Mouse (Mus musculus) lung, adult 2 months (tissue): ENCODE results near the gene Olfr576. TPM values are rescaled to one million over a fixed set of nuclear protein-coding genes. Genes with fewer than 3 reads are reported as not detected.

Experiments
- DNase-seq: peaks from one replicate; pipeline ENCODE4 v3.0.0; 2022
- H3K4me1 ChIP-seq: fragments of 200-500 bp; 2 replicates; pipeline ENCODE4 v1.6.1; 2011; ENCODE audit warnings: low read length; ENCODE audit not compliant: control insufficient read depth, insufficient read depth
- H3K4me3 ChIP-seq: fragments of 200-500 bp; replicated peaks from 2 replicates; pipeline ENCODE3; 2011; ENCODE audit warnings: low read depth, mild to moderate bottlenecking, control low read depth, low read length; ENCODE audit errors: extremely low read depth
- CTCF ChIP-seq: fragments of 200-500 bp; IDR thresholded peaks from 2 replicates; pipeline ENCODE4 v1.5.1; 2011; ENCODE audit warnings: mild to moderate bottlenecking, low read length, control low read depth; ENCODE audit not compliant: insufficient read depth
- POLR2A ChIP-seq: fragments of 200-500 bp; IDR thresholded peaks from 2 replicates; pipeline ENCODE4 v1.6.1; 2011; ENCODE audit warnings: low read depth, mild to moderate bottlenecking, control low read depth, low read length, borderline replicate concordance; ENCODE audit errors: extremely low read depth
- WGBS: fragments of 180-500 bp; shearing (Covaris S2); methylation state at CpG from one replicate; pipeline ENCODE4 v1.1.7; 2018; 5-methylcytosine and 5-hydroxymethylcytosine counted together
- polyA plus RNA-seq: library from polyadenylated mRNA; depleted of rRNA; stranded (reverse); fragments of >200 nt; gene quantifications from 2 replicates; pipeline ENCODE4 v1.2.3, GENCODE M21; 2012; rRNA removed

Gene Olfr576
- not detected in 2 replicates for polyA plus RNA-seq

DNA sequence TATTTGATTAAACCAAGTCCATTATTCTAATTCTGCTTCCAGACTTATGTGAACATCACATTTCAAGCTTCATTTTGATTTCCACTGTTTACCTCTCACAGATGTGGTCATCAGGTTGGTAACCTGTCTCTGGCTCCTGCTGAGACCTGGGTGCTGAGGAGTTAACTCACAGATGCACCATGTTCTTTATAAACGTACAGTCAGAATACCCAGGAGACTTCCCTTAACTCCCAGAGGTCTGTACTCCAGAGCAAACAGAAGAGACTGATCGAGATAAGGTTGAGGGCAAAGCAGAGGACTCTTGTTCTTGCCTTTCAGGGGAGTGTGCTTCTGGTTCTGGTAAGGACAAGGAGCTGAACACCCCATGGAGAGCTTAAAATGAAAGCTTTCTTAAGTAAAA is at the start of gene Olfr576:
Olfr576 (plus strand) TSS at position 301 of the 400 bp plus-strand sequence.
- 14% methylated on average over 2 of the region's 2 CpGs for WGBS
- Histone ChIP-seq H3K4me1 (no peaks in the 10 kb centered on the region; the same call in 1 of the 2 replicates), H3K4me3 (no peak within 1 kb of the TSS)
- TF ChIP-seq CTCF = no peak
- TF ChIP-seq POLR2A = no peak
- no peak for DNase-seq

DNA sequence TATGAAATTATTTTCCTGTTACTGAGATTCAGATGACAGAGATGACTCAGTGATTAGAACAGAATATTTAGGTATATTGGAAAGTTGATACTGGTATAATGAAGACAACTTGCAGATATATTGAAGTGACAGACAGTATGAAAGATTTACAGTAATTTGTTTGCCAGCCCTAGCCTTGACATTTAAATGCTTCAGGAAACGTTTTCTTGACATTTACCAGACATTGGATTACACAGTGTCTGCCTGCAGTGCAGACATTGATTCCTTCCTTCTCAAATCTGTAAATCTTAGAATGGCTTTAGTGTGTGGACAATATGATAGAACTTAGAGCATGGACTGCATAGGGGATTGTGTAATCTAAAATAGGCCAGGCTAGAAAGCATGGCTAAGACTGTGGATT is 47.2 kb upstream of the Olfr576 start:
- H3K4me1 ChIP-seq = no peaks in the 10 kb centered on the region
- no peak for TF ChIP-seq POLR2A
- TF ChIP-seq CTCF = no peak
- H3K4me3 ChIP-seq = no peak overlapping the region
- no peak for DNase-seq
- WGBS = 22% methylated on average over 1 of the region's 1 CpGs

DNA sequence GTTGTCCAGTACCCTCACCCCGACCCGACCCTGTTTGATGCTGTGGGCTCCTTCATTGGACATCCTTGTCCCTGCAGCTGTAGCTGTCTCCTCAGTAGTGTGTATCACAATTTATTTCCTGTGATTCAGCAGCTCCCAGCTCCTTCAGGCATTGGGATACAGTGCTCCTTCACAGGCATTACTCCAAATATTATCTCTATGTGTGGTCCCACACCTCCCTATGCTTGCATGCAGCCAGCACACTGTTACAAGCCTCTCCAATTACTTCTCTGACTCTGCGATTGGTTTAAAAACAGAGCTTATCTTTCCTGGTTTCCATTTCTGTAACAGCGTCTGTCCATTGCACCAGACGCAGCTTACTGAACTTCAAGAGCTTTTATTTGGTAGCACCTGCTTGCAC is 46.1 kb upstream of the Olfr576 start:
- DNase-seq = no peak
- Histone ChIP-seq H3K4me3 (no peak overlapping the region), H3K4me1 (no peaks in the 10 kb centered on the region)
- WGBS = 51% methylated on average over 5 of the region's 5 CpGs
- TF ChIP-seq CTCF (no peak), POLR2A (no peak)

DNA sequence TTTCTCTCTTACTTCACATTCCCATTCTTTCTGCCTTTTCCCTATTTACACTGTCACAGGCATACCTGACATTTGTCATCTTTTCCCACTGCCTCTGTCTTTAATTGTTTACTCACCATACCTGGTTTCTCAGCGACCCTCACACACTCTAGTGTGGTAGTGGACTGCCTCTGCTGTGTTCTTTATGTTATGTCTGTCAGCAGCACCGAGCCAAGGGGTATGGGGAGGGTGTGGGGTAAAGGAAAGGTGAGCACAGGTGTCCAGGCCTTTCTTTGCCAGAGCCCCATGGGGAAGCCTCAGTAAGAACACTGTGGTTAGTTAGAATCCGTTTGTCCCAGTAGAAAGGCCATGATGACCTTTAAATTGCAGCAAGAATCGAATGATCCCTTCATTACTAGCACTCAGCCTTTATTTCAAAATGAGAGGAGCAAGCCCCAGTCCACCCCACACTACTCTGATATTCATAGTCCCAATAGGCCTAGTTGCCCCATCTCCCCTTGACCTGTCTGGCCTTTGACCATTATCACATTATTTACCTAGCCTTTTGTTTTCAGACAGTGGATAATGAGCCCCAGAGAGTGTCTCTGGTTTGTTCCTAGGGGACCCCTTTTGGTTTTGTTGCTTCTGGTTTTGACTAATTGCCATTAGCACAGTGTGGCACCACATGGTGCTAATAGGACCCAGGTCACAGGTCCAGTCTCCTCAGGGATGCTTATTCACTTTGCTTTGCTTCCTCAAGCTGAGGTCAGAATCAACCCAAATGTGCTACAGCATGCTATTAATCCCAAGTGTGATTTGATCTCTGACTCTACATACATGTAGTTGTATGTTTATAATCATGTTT is 45.2 kb upstream of the Olfr576 start, which contains the start of gene Olfr571:
Olfr571 (minus strand) TSS at position 505 of the 844 bp plus-strand sequence.
- no peak for DNase-seq
- WGBS = 52% methylated on average over 4 of the region's 4 CpGs
- no peak for TF ChIP-seq CTCF
- TF ChIP-seq POLR2A = no peak
- no peak within 1 kb of the TSS for H3K4me3 ChIP-seq
- H3K4me1 ChIP-seq = no peaks in the 10 kb centered on the region

DNA sequence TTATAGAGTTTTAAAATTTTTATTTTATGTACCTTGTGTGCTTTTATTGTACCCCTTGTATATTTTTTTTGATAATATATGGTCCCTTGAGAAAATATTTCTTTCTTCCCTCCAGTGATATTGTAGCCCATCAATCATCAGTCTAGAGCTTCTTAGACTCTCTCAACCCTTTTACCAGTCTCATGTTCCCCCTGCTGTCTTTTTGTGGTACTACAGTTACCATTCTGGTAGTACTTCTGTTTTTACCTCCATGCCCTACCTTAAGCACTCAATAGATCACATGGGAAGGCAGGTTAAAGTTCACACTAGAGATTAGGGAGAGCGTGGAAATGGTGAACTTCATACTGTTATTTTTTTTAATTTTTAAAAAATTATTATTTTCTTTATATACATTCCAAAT is 42.8 kb upstream of the Olfr576 start:
- DNase-seq = no peak

DNA sequence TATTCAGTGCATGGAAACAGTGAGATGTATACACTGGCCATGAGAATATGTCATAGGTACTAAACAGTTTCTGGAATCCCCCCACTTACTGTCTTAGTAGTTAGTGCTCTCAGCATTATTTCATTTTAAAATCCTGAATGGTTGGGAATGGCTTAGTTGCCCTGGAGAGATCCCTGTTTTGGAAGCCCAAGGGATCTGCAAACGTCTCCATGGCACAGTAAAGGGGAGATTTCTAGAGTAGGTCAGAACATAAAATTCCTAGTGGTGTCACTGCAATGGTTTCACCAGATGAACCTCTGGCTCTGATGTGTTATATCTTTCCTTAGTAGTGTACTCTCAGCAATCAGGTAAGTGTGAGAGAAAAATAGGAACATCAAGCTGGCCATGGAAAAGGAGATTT is 38.4 kb upstream of the Olfr576 start, which contains the start of gene Olfr572:
Olfr572 (plus strand) TSS at position 301 of the 400 bp plus-strand sequence.
- DNase-seq = no peak
- TF ChIP-seq POLR2A (no peak), CTCF (no peak)
- no peaks in the 10 kb centered on the region for H3K4me1 ChIP-seq
- 56% methylated on average over 1 of the region's 1 CpGs for whole genome bisulfite sequencing
- no peak within 1 kb of the TSS for H3K4me3 ChIP-seq

More for the DNA sequence above, 42.8 kb upstream of the Olfr576 start:
- no peaks in the 10 kb centered on the region for H3K4me1 ChIP-seq
- no peak for TF ChIP-seq POLR2A
- no peak for TF ChIP-seq CTCF
- WGBS = 5% methylated on average over 1 of the region's 1 CpGs
- no peak overlapping the region for H3K4me3 ChIP-seq

DNA sequence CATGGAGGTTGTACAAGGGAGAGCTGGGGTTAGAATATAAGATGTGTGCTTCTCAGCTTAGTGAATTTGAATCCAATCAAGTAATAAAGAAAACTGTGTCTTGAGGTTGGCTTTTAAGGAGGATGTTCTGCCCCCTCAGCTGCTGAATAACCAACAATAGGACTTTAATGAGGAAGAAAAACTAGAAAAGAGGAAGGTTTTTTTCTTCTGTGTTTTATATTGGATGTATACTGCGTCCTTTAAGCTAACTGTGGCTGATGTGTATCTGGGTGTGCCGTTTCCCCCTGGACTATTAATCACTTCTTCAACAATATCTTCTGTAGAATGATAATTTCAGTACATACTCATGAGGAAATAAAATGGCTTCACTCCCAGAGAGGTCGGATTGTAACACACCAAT is 35.4 kb upstream of the Olfr576 start:
- no peak for DNase-seq
- Histone ChIP-seq H3K4me3 (no peak overlapping the region), H3K4me1 (no peaks in the 10 kb centered on the region)
- no peak for TF ChIP-seq CTCF
- TF ChIP-seq POLR2A = no peak
- 47% methylated on average over 3 of the region's 3 CpGs for WGBS

DNA sequence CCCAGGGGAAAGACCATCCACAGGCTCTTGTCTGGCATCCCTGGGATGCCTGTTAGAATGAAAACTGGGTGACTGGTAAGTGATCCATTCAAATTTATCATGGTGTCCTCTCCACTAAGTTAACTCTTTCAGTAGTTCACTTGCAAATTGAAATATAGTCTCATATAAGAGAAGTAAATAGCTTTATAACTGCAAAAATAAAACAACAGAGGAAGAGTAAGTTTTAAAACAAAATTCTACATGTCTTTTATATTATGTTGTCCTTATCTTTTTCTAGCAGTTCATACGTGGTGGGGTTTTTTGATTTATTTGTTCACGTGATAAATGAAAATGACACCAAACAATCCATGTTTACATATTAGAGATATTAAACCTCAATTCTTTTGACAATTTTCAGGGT is 20.0 kb upstream of the Olfr576 start, which contains the start of gene Olfr573-ps1:
Olfr573-ps1 (minus strand) TSS at position 101 of the 400 bp plus-strand sequence.
- H3K4me3 ChIP-seq = no peak within 1 kb of the TSS
- no peaks in the 10 kb centered on the region for H3K4me1 ChIP-seq
- 79% methylated on average over 2 of the region's 2 CpGs for WGBS
- no peak for DNase-seq
- TF ChIP-seq POLR2A = no peak
- no peak for TF ChIP-seq CTCF

DNA sequence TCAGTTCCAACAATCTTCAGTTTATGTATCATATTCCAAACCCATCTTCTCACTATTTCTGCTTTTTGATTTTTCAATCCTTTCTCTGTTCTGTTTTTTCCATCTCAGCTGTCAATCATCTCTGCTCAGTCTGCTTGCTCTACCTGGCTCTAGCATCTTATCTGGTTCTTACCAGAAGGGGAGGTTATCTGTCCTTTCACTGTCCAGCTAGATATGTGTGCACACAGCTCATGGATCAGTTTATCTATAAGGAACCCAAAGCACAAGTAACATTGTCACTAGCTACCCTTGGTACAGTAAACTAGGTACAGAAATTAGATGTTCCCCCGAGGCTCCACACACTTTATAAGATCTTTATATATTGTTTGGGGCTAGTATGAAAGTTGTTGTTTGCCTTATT is 19.0 kb upstream of the Olfr576 start:
- no peaks in the 10 kb centered on the region for H3K4me1 ChIP-seq
- no peak for DNase-seq

DNA sequence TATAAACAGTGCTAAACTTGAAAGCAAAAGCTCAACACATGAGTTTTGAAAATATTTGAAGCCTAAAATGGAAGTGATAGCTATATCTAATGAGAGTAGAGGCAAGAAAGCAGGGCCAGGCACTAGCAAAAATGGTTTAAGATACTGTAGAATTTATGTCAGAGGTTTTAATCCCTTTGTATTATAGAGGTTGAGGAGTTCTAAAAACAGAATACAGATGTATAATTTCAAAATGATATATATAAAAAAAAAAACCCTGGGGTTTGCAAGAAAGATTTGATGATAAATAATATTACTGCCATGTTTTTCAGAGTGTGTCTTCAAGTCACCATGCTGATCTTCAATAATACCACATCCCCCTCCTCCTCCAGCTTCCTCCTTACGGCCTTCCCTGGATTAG is 14.3 kb upstream of the Olfr576 start, which contains the start of gene Olfr574:
Olfr574 (plus strand) TSS at position 301 of the 400 bp plus-strand sequence.
- TF ChIP-seq CTCF (no peak), POLR2A (no peak)

More for the DNA sequence above, 19.0 kb upstream of the Olfr576 start:
- WGBS = 79% methylated on average over 1 of the region's 1 CpGs
- no peak overlapping the region for H3K4me3 ChIP-seq
- TF ChIP-seq POLR2A = no peak
- no peak for TF ChIP-seq CTCF

More for the DNA sequence above, 14.3 kb upstream of the Olfr576 start, which contains the start of gene Olfr574:
- no peak within 1 kb of the TSS for H3K4me3 ChIP-seq
- 83% methylated on average over 1 of the region's 1 CpGs for WGBS
- DNase-seq = no peak
- H3K4me1 ChIP-seq = no peaks in the 10 kb centered on the region
